In genomic region chr11:50036781-50037460, GRCm38 (mm10) we compare ENCODE assay signal across 13 mouse cellular contexts. TPM values are rescaled to one million over a fixed set of nuclear protein-coding genes. Genes with fewer than 3 reads are reported as not detected.
DNase-seq lines count a peak whose midpoint lies in the region; ATAC-seq and TF ChIP-seq lines count a peak whose summit lies in the region.
"Had no signal": no experiment of that assay in that cellular context is flagged by ENCODE, and none has a peak within 500 bp of the region (broad histone marks: within the 10 kb centered on the region; RNA-seq: fewer than 3 reads in every experiment).

No protein-coding gene starts in this region.

- peak; percentile 50 to 66 for DNase-seq in cerebellum, adult 18-20 months
- DNase-seq in layer of hippocampus, adult 2 months (ENCODE audit: low spot score in 2 of 2): peak in 1 of 2 experiments; percentile 14
- DNase-seq in layer of hippocampus, adult 8-10 months (ENCODE audit: low spot score in 2 of 2): no peak
- peak; percentile 87 for DNase-seq in brain, adult 2 months (ENCODE audit: low read depth, low spot score)
- DNase-seq in thymus, postnatal 14 days: no peak
- DNase-seq: lung, adult 2 months; lung, postnatal 4 days had no signal

- no peak overlapping the region for H3K4me3 ChIP-seq in layer of hippocampus, adult 2 months
- no peak overlapping the region for H3K4me3 ChIP-seq in macrophage (ENCODE audit: inconsistent target)

- H3K27ac ChIP-seq in layer of hippocampus, adult 2 months: peak overlapping the region; percentile 40
- H3K27ac ChIP-seq in macrophage: peak overlapping the region; percentile 25; the same call in 1 of the 2 replicates
- H3K27ac ChIP-seq: hindbrain, embryonic 14.5 days had no signal

- peaks cover 95% of the 10 kb centered on the region for H3K79me2 ChIP-seq in macrophage (ENCODE audit: inconsistent target)

- ATAC-seq in cerebellum, adult (ENCODE audit: insufficient number of reproducible peaks, low FRiP score, low TSS enrichment): no peak; the same call in 1 of the 2 replicates
- ATAC-seq: intestine, postnatal 0 days; midbrain, embryonic 16.5 days had no signal

- 86% methylated on average over 4 of the region's 4 CpGs for WGBS in macrophage (ENCODE audit: missing documents)

- no peaks in the 10 kb centered on the region for H3K36me3 ChIP-seq in macrophage (ENCODE audit: inconsistent target)

- no peak for TF ChIP-seq CTCF in layer of hippocampus, adult 2 months (conservative IDR thresholded peaks at IDR 0.05)

RNA-seq across cellular contexts. Expression of gene Rnf130, which starts 11.8 kb away (rescaled TPM):
- 10 to 100 TPM; 75.3 to 78.3 TPM for total RNA-seq in layer of hippocampus, adult 2 months (2021)
- 10 to 100 TPM; 75.8 to 95.8 (median 84.2) TPM for total RNA-seq in layer of hippocampus, adult 8-10 months (2022)
- 10 to 100 TPM in 25 of 26 experiments, 1 to 10 TPM in 1; 8.6 to 73.4 (median 52.4) TPM for total RNA-seq in macrophage (2018; cell fraction: chromatin; rRNA removed)
- total RNA-seq in macrophage (2018; cell fraction: cytosol; rRNA removed): 100 to 1,000 TPM; 215 to 303 (median 274) TPM
- total RNA-seq in macrophage (2018; cell fraction: nucleus; rRNA removed): 100 to 1,000 TPM in 18 of 26 experiments, 10 to 100 TPM in 8; 42.9 to 166 (median 120) TPM
- 245 to 360 TPM (median 267 TPM) in 3 replicates for polyA plus RNA-seq in macrophage (2018)
- polyA plus RNA-seq: C2C12 had no signal

Comparison
In these comparisons a context has a peak if more than half of its experiments do, and no peak if none do; other contexts are left out.
1. DNase-seq: peak in cerebellum, adult 18-20 months (2 of 2) and brain, adult 2 months (single experiment); none in layer of hippocampus, adult 8-10 months (0 of 2) and thymus, postnatal 14 days (single experiment).